Mouse (Mus musculus) lung, postnatal 25 days (tissue): ENCODE data around the gene Cd4.

Source experiments
- DNase-seq: peaks from one replicate; pipeline ENCODE4 v3.0.0; 2022; ENCODE audit warnings: low spot score

Cd4 gene

DNA sequence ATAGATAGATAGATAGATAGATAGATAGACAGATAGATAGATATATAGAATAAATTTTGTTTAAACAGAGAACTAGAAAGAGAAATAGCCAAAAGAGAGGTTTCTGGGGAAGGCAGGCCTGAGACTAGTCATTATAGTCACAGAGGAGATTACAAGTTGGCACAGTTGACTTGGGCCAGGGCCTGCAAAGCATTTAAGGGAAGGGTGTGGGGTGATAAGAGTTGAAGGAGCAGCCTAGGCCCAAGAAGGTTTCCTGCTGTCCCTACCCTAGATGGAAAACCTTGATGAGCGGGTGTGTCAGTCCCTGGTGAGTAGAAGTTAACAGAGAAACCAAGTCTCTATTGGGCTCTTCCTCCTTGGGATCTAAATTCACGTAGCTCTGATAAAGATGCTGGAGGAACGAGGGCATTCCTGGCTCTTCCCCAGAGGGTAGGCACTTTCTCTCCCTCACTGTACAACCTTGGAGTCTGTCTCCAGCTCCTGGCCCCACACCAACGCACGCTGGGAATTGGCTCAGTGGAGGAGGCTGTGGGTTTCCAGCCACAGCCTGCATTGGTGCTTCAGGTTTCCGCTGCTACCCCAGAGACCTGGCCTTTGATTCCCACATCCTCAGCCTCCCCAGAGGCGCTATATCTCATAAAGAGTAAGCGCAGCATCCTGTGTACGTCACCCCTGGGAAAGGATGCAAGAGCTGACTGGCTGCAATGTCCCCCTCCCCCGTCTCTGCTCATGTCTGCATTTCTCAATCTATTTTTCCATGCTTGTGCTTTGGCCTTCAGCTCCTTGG, 3.1 kb downstream of the Cd4 start:
- DNase-seq = no peak

GRCm38 (mm10) chr6:124883351-124883750, 4.7 kb downstream of the Cd4 start:
- DNase-seq = no peak

GRCm38 (mm10) chr6:124881821-124882220, 6.2 kb downstream of the Cd4 start:
- no peak for DNase-seq

- no peak for DNase-seq
Observed at GRCm38 (mm10) chr6:124879390-124879789, 8.6 kb downstream of the Cd4 start.

- DNase-seq = no peak
Observed at GRCm38 (mm10) chr6:124874348-124874747, 13.7 kb downstream of the Cd4 start.

DNA sequence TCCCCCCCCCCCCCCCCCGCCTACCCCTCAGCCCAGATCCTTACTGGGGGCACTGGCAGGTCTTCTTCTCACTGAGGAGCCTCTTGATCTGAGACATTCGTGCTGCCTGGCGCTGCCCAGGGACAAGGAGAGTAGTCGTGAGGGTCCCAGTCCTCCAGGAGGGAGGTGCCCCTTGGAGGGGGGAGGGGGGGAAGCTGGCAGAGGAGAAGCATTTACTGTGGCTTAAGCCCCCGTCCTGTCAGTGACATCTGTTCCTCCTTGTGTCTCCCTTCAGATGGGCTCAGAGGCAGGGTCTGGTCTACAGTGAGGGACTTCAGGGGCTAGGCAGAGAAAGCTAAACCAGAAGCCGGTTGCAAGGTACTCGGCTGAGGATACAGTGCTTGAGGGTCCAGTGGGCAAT, 21.5 kb downstream of the Cd4 start:
- DNase-seq = no peak

GRCm38 (mm10) chr6:124865766-124866362, 22.2 kb downstream of the Cd4 start:
- DNase-seq = no peak

- peak; percentile 18 for DNase-seq
Observed at GRCm38 (mm10) chr6:124863658-124864298, 24.2 kb downstream of the Cd4 start, which contains the start of gene Gpr162. Gene Gpr162, minus strand, starts transcription at chr6:124863983.

- DNase-seq = no peak
Observed at GRCm38 (mm10) chr6:124863125-124863657, 24.8 kb downstream of the Cd4 start.

GRCm38 (mm10) chr6:124862406-124863124, 25.5 kb downstream of the Cd4 start:
- DNase-seq = no peak

DNA sequence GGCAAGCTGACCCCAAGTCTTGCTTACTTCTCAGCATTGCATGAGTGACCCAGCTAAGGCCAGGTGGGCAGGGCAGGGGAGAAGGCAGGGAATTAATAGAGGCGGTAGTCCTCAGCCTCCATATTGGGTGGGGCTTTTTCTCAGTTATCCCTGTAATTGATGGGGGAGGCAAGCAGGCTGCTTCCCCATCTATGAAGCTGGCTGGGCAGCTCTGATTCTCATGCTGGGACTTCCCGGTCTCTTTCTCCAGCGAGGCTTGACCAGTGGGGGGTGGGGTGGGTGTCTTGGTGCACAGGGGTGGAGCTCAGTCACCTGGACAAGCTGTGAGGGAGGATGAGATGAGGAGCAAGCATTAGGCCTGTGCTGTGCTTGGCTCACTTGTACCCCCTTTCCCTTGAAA, 26.2 kb downstream of the Cd4 start:
- no peak for DNase-seq

DNA sequence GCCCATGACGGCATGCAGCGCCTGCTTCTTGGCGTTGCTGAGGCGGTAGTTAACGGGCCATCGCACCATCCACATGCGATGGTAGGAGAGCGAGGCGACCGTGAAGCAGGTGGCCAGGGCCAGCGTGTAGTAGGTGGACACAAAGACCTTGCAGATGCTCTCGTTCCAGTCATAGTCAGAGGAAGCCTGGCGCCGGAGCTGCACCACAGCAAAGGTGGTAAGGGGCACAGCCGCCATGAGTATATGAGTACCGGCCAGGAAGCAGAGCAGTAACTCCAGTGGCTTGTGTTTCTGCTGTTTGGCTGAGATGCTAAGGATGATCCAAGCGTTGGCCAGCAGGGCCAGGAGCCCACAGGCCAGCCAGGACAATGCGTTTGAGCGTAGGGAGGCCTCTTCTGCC, 26.8 kb downstream of the Cd4 start:
- no peak for DNase-seq

DNA sequence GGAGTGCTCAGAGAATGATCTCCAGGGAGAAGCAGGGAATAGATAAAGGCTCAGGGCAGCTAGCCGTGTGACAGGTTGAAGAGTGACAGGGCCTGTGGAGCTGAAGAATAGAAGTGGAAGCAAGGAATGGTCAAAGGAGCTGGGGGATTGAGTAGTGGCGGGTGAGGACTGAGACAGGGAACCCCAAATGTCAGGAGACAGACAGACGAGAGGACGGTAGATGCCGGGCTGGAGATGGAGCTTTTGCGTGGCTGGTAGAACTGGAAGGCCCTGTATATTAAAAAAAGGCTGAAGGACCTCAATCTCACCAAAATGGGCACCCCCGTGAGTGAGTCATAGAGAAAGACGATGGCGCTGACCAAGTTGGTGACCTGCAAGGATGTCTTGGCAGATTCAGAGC, 27.5 kb downstream of the Cd4 start:
- no peak for DNase-seq

DNA sequence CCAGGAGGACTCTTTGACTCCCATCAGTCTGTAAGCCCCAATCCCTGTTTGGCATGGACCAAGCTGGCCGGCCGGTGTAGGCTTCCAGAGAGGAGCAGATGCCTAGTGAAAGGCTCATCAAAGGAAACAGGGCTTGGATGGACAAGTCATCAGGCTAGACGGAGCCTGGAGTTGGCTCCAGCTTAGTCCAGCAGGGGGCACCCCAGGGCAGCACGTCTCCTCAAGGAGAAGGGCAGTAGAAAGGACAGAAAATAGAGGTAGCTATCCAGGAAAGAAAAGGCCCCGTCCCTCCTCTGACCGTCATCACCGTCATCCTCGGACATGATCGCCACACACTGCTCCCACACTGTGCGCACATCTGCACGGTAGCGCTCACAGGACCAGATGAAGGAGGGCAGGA, 28.3 kb downstream of the Cd4 start:
- peak; percentile 84 for DNase-seq

- no peak for DNase-seq
Observed at GRCm38 (mm10) chr6:124858561-124859318, 29.3 kb downstream of the Cd4 start.

- DNase-seq = no peak
Observed at GRCm38 (mm10) chr6:124857840-124858530, 30.0 kb downstream of the Cd4 start.

DNA sequence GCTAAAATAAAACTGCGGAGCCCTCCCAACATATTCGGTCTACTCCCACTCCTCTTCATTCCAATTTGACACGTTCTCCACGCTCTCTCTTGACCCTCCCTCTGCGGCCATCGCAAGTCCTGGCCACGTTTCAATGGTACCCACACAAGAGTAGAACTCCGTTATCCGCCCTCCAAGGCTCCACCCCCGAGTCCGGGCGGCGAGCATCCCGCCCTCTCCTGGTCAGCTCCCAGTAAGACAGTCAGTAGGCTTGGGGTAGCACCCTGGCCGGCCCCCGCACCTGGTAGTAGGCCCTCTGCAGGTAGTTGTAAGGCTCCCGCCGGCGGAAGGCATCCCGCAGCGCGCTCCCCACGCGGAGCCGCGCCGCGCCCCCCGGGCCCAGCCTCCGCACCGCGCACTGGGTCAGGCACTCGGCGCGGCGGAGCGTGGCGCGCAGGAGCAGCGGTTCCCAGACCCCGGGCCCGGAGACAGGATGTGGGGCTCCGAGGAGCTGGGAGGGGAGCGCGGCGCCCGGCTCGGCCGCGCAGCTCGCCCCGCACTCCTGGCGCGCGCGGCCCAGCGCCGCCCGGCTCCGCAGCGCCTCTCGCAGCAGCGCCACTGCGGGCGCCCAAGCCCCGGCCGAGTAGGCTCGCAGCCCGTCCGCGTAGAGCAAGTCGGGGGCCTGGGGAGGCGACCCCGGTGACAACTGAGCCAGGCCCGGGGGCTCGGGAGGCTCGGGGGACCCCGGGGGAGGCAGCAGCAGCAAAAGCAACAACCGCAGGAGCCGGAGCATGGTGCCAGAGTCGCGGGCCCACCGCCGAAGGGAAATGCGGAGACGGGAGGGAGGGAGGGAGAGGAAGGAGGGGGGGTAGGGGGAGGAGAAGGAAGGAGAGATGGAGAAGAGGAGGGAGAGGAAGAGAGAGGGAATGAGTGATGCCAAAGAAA, 30.8 kb downstream of the Cd4 start, which contains the start of gene P3h3:
Gene P3h3, minus strand, starts transcription at position 837 of the 924 bp plus-strand sequence.
- peak; percentile 80 for DNase-seq

DNA sequence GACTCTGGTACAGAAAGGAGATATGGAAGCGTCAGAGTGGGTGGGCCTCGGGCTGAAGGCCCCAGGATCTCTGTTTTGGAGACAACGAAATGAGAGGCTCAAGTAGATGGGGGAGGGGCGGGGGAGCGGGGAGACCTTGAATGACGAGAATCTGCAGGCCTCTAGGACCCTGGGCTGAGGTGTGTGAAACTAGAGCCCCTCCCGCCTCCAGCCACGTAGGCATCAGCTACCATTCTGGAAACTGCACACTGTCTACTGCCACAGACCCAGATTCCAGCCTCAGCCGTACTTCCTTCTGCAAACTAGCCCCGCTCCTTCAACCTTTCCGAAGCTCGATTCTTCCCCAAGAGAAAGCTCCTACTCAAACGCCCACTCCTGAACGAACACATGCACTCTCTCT, 31.7 kb downstream of the Cd4 start:
- no peak for DNase-seq

DNA sequence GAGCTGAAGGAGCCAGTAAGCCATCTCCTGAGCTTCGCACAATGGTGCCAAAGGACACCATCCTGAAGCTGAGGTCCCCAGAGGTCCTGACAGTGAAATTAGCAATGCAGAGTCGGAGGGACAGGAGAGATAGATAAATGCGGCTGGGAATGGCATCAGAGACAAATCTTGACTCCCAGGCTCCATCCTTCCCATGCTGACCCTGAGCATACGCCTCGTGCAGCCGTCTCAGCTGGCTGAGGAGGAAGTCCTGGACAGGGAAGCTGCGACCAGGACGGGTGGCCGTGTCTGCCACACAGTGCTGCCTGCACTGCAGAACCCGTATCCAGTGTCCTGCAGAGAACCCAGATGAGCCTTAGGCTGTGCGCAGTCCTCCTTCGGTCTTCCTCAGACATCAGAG, 33.4 kb downstream of the Cd4 start:
- DNase-seq = no peak

- no peak for DNase-seq
Observed at GRCm38 (mm10) chr6:124850535-124850934, 37.5 kb downstream of the Cd4 start.
